Mouse (Mus musculus) limb, embryonic 11.5 days (tissue): ENCODE results near the gene Sox6. TPM values are rescaled to one million over a fixed set of nuclear protein-coding genes. Genes with fewer than 3 reads are reported as not detected.
"Not testable (repeated sequence)": the region's sequence is repeated elsewhere in the genome, so short reads cannot be mapped to it uniquely, and the experiment has no call there.

Experiments used
- ATAC-seq: fragments of 200-750 bp; cut with Nextera tagmentation; 2 replicates; pipeline ENCODE4 v1.8.0; 2017; ENCODE audit warnings: low read depth; ENCODE audit not compliant: insufficient number of reproducible peaks, low FRiP score, low TSS enrichment
- DNase-seq: peaks from one replicate; pipeline ENCODE4 v3.0.0-alpha.2; 2015; ENCODE audit warnings: low spot score
- H3K27ac ChIP-seq: fragments of 300-500 bp; sonication (generic); replicated peaks from 2 replicates; pipeline ENCODE4 v1.5.1; 2014; ENCODE audit warnings: low read depth, mild to moderate bottlenecking, low read length
- H3K27me3 ChIP-seq: fragments of 300-500 bp; sonication (generic); 2 replicates; pipeline ENCODE4 v1.6.1; 2014; ENCODE audit warnings: mild to moderate bottlenecking, low read length, mixed read lengths; ENCODE audit not compliant: control insufficient read depth, insufficient read depth
- H3K36me3 ChIP-seq: fragments of 300-500 bp; sonication (generic); 2 replicates; pipeline ENCODE4 v1.6.1; 2014; ENCODE audit warnings: mild to moderate bottlenecking, low read length, moderate library complexity, mixed read lengths; ENCODE audit not compliant: control insufficient read depth, insufficient read depth
- H3K4me1 ChIP-seq: fragments of 300-500 bp; sonication (generic); 2 replicates; pipeline ENCODE4 v1.6.1; 2014; ENCODE audit warnings: low read length, mixed read lengths; ENCODE audit not compliant: control insufficient read depth, insufficient read depth
- H3K4me2 ChIP-seq: fragments of 300-500 bp; sonication (generic); 2 replicates; pipeline ENCODE4 v1.6.1; 2014; ENCODE audit warnings: low read depth, mild to moderate bottlenecking, moderate library complexity; ENCODE audit not compliant: severe bottlenecking
- H3K4me3 ChIP-seq: fragments of 300-500 bp; sonication (generic); 2 replicates; pipeline ENCODE4 v1.5.1; 2014; ENCODE audit warnings: low read depth, low read length
- H3K9ac ChIP-seq: fragments of 300-500 bp; sonication (generic); 2 replicates; pipeline ENCODE4 v1.6.1; 2014; ENCODE audit warnings: mild to moderate bottlenecking, low read length
- H3K9me3 ChIP-seq: fragments of 300-500 bp; sonication (generic); 2 replicates; pipeline ENCODE4 v1.6.1; 2016; ENCODE audit warnings: low read length; ENCODE audit not compliant: control insufficient read depth
- WGBS: fragments of 180-500 bp; shearing (Covaris S2); extraction: QIAGEN DNeasy Blood & Tissue Kit; methylation state at CpG from one replicate; pipeline ENCODE4 v1.1.7; 2014; 5-methylcytosine and 5-hydroxymethylcytosine counted together
- polyA plus RNA-seq: library from polyadenylated mRNA; unstranded; fragments of >200 nt; fragmentation: Nextera tagmentation; extraction: Ambion mirVana; gene quantifications from 2 replicates; pipeline ENCODE4 v1.2.1, GENCODE M21; 2014

The Sox6 gene
- polyA plus RNA-seq, 1 experiment from 2014 or later: 58.1 TPM

- H3K4me1 ChIP-seq: peaks cover 36% of the 10 kb centered on the region
- 27% methylated on average over 4 of the region's 4 CpGs for WGBS
Measured at GRCm38 (mm10) chr7:115625956-115626355, 412.6 kb downstream of the Sox6 start.

DNA sequence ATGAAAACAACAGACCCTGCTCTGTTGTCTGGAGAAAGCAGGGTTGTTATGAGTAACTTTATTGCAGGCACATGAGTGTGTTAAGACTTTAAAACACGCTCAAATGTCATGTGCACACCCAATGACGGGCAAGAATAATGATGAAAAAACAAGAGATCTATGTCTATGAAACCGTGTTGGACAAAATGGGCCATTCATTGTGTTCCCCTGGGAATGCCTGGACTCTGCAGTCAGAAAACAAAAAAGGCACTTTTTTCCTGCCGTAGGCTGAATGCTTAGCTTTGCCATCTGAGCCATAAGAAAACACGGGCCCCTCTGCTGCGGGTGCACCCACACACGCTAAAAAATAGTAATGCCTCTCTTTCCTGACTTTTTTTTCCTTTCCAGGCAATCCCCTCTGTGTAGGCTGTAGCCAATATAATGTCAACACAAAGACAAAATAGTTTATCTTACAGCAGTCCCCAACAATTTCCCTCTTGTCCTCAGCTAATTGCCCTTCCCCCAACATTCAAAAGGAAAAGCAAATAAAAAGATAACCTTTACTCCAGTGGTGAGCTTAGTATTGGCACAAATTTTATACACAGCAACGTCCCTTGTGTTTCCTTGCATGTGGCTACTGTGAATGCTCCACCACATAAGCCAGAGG, 413.6 kb downstream of the Sox6 start:
- Histone ChIP-seq H3K4me2 (no peak overlapping the region), H3K27me3 (no peaks in the 10 kb centered on the region), H3K9me3 (no peaks in the 10 kb centered on the region), H3K4me3 (no peak overlapping the region), H3K27ac (peak overlapping the region; percentile 89), H3K4me1 (peaks cover 36% of the 10 kb centered on the region), H3K9ac (no peak overlapping the region), H3K36me3 (no peaks in the 10 kb centered on the region)
- DNase-seq: peak; percentile 44
- peak; percentile 78 for ATAC-seq
- WGBS: 35% methylated on average over 8 of the region's 8 CpGs

More at GRCm38 (mm10) chr7:115625956-115626355, 412.6 kb downstream of the Sox6 start:
- peak overlapping the region; percentile 89 for H3K27ac ChIP-seq
- no peak overlapping the region for H3K4me3 ChIP-seq
- no peaks in the 10 kb centered on the region for H3K36me3 ChIP-seq
- H3K4me2 ChIP-seq: no peak overlapping the region
- peak; percentile 29 for DNase-seq
- H3K9ac ChIP-seq: no peak overlapping the region
- no peaks in the 10 kb centered on the region for H3K9me3 ChIP-seq
- ATAC-seq: no peak
- H3K27me3 ChIP-seq: no peaks in the 10 kb centered on the region

- H3K4me2 ChIP-seq: no peak overlapping the region; the same call in 1 of the 2 replicates
- 46% methylated on average over 5 of the region's 5 CpGs for WGBS
- no peaks in the 10 kb centered on the region for H3K36me3 ChIP-seq
- peaks cover 36% of the 10 kb centered on the region for H3K4me1 ChIP-seq
- ATAC-seq (peak; percentile 58; the same call in 1 of the 2 replicates), DNase-seq (peak; percentile 27)
- H3K9ac ChIP-seq: no peak overlapping the region
- H3K27ac ChIP-seq: peak overlapping the region; percentile 89
- H3K9me3 ChIP-seq: no peaks in the 10 kb centered on the region
- H3K4me3 ChIP-seq: no peak overlapping the region
- H3K27me3 ChIP-seq: no peaks in the 10 kb centered on the region
Measured at GRCm38 (mm10) chr7:115624451-115624850, 414.1 kb downstream of the Sox6 start.

DNA sequence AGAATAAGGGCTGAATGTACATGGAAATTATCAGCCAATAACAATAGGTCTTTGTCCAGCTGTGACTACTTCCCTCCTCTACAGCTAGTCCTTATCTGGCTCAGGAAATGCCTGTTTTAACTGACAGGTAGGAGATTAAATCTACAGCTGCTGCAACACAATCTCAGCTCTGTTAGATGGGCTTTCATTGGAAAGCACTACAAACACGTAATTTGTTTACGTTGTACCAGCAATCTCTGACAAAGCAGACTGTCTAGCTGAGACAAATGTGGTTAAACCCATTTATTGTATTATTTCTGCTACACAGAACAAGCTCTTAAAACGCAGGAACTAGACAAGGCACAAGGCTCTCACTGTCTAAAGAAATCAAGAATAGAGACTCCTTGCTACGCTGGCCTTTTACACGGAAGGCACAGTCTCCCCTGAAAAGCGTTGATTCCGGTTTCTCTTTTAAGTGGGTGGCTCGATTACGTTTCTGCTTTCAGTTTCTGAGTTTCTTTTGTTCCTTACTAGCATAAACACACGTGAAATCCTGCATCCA, 422.8 kb downstream of the Sox6 start:
- DNase-seq (no peak), ATAC-seq (no peak)
- Histone ChIP-seq H3K9me3 (no peaks in the 10 kb centered on the region), H3K4me2 (no peak overlapping the region), H3K9ac (no peak overlapping the region), H3K36me3 (no peaks in the 10 kb centered on the region), H3K27me3 (no peaks in the 10 kb centered on the region), H3K4me3 (no peak overlapping the region), H3K4me1 (0 out of 2 replicates have a peak, but pooled peaks cover 3% of the 10 kb centered on the region), H3K27ac (peak overlapping the region; percentile 44)
- 52% methylated on average over 10 of the region's 10 CpGs for WGBS

DNA sequence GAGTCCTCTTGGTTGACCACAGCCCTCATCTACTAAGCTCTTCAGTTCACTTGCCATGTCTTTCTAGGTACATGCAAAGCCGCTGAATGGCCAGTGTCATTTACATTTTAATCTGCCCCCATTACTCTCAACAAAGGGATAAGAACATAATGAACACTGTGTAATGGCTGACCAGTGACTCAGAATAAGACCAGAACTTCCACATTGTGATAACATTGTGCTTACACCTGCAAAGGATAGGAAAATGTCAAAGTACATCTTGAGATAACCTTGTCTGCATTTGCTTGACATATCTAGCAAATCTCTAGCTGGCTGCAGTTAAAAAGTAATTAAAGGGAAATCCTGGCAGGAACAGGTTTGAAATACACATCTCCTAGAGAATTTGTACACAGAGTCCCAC, 431.1 kb downstream of the Sox6 start:
- Histone ChIP-seq H3K4me3 (no peak overlapping the region), H3K36me3 (no peaks in the 10 kb centered on the region), H3K9ac (no peak overlapping the region), H3K9me3 (no peaks in the 10 kb centered on the region), H3K27me3 (no peaks in the 10 kb centered on the region), H3K4me2 (no peak overlapping the region), H3K4me1 (no peaks in the 10 kb centered on the region), H3K27ac (no peak overlapping the region)
- WGBS: 95% methylated on average over 1 of the region's 1 CpGs
- no peak for ATAC-seq
- no peak for DNase-seq

GRCm38 (mm10) chr7:115606125-115606524, 432.5 kb downstream of the Sox6 start:
- H3K36me3 ChIP-seq, H3K27me3 ChIP-seq, H3K27ac ChIP-seq, H3K9ac ChIP-seq, H3K4me2 ChIP-seq, H3K4me3 ChIP-seq, H3K9me3 ChIP-seq, ATAC-seq, DNase-seq, H3K4me1 ChIP-seq: not testable (repeated sequence)
- 69% methylated on average over 3 of the region's 3 CpGs for WGBS

GRCm38 (mm10) chr7:115604883-115605282, 433.7 kb downstream of the Sox6 start:
- H3K9ac ChIP-seq: no peak overlapping the region
- DNase-seq (no peak), ATAC-seq (no peak)
- H3K27me3 ChIP-seq: no peaks in the 10 kb centered on the region
- H3K36me3 ChIP-seq: no peaks in the 10 kb centered on the region
- H3K27ac ChIP-seq: no peak overlapping the region
- H3K9me3 ChIP-seq: no peaks in the 10 kb centered on the region
- H3K4me1 ChIP-seq: no peaks in the 10 kb centered on the region
- 81% methylated on average over 7 of the region's 7 CpGs for WGBS
- no peak overlapping the region for H3K4me2 ChIP-seq
- H3K4me3 ChIP-seq: no peak overlapping the region

- peak; percentile 77 for DNase-seq
- Histone ChIP-seq H3K36me3 (no peaks in the 10 kb centered on the region), H3K9me3 (no peaks in the 10 kb centered on the region), H3K9ac (no peak overlapping the region), H3K27me3 (no peaks in the 10 kb centered on the region), H3K4me1 (peaks cover 12% of the 10 kb centered on the region; the same call in 1 of the 2 replicates), H3K27ac (peak overlapping the region; percentile 57), H3K4me3 (no peak overlapping the region), H3K4me2 (no peak overlapping the region)
- WGBS: 41% methylated on average over 6 of the region's 6 CpGs
- no peak; the same call in 1 of the 2 replicates for ATAC-seq
Measured at GRCm38 (mm10) chr7:115597376-115597775, 441.2 kb downstream of the Sox6 start.
